Mouse (Mus musculus): ENCODE results near the gene Col8a1. TPM values are rescaled to one million over a fixed set of nuclear protein-coding genes. Genes with fewer than 3 reads are reported as not detected.

The Col8a1 gene
- 1.1 and 1.4 TPM in 2 replicates for polyA plus RNA-seq (2014; fragmentation: Nextera tagmentation; extraction: Ambion mirVana)

- peak within 1 kb of the TSS; percentile 47 for H3K9ac ChIP-seq (ENCODE audit: low read length)
- H3K27ac ChIP-seq (ENCODE audit: low read depth, low read length), result no peak within 1 kb of the TSS
- no peaks in the 10 kb centered on the region for H3K9me3 ChIP-seq (ENCODE audit: control insufficient read depth, low read length)
- peak within 1 kb of the TSS; percentile 28 for H3K4me3 ChIP-seq (ENCODE audit: low read depth, low read length)
- no peaks in the 10 kb centered on the region for H3K36me3 ChIP-seq (ENCODE audit: control insufficient read depth, insufficient read depth, low read length)
- DNase-seq (ENCODE audit: low spot score), result peak; percentile 51
- peaks cover 4% of the 10 kb centered on the region; the same call in 1 of the 2 replicates for H3K4me1 ChIP-seq (replicated peaks; ENCODE audit: control insufficient read depth, insufficient read depth, low read length)
- 0 out of 2 replicates have a peak, but pooled peaks cover 2% of the 10 kb centered on the region for H3K27me3 ChIP-seq (ENCODE audit: control insufficient read depth, insufficient read depth, low read length)
- WGBS, result 2% methylated on average over 19 of the region's 19 CpGs
- peak; percentile 61; the same call in 1 of the 2 replicates for ATAC-seq (replicated peaks; ENCODE audit: low FRiP score)
- peak within 1 kb of the TSS; percentile 66 for H3K4me2 ChIP-seq (ENCODE audit: low read depth, low read length, severe bottlenecking)
These were observed at the start of gene Col8a1 for GRCm38 (mm10) chr16:57754526-57755125. Gene Col8a1, minus strand, starts transcription at chr16:57754737.

GRCm38 (mm10) chr16:57801886-57802285 lies 47.3 kb upstream of the Col8a1 start:
- H3K9me3 ChIP-seq (ENCODE audit: control insufficient read depth, low read length), result no peaks in the 10 kb centered on the region
- no peak overlapping the region for H3K27ac ChIP-seq (ENCODE audit: low read depth, low read length)
- no peaks in the 10 kb centered on the region for H3K27me3 ChIP-seq (ENCODE audit: control insufficient read depth, insufficient read depth, low read length)
- H3K4me1 ChIP-seq (replicated peaks; ENCODE audit: control insufficient read depth, insufficient read depth, low read length), result no peaks in the 10 kb centered on the region
- no peak overlapping the region for H3K4me3 ChIP-seq (ENCODE audit: low read depth, low read length)
- H3K36me3 ChIP-seq (ENCODE audit: control insufficient read depth, insufficient read depth, low read length), result no peaks in the 10 kb centered on the region
- DNase-seq (ENCODE audit: low spot score) (no peak), ATAC-seq (replicated peaks; ENCODE audit: low FRiP score) (no peak)
- 98% methylated on average over 2 of the region's 2 CpGs for WGBS
- H3K9ac ChIP-seq (ENCODE audit: low read length), result no peak overlapping the region
- no peak overlapping the region for H3K4me2 ChIP-seq (ENCODE audit: low read depth, low read length, severe bottlenecking)

DNA sequence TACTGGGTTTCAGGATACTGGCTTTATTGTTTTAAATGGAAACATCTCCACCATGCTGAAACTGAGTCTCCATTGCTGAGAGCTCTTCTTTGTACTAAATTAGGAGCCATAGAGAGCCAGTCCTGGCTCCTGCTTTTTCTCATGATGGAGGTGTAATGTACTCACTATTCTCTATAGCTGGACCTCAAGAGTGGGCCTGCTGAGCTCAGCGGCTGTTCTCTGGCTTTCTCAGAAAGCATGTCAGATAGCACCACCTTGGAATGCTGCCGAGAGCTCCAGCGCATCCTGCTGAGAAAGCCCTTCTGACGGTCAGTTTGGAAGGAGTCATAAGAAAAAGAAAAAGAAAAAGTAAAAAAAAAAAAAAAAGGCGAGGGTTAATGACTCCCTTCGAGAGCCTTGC lies 41.8 kb upstream of the Col8a1 start:
- ATAC-seq (replicated peaks; ENCODE audit: low FRiP score) (no peak), DNase-seq (ENCODE audit: low spot score) (no peak)
- no peak overlapping the region for H3K4me2 ChIP-seq (ENCODE audit: low read depth, low read length, severe bottlenecking)
- no peaks in the 10 kb centered on the region for H3K4me1 ChIP-seq (replicated peaks; ENCODE audit: control insufficient read depth, insufficient read depth, low read length)
- no peaks in the 10 kb centered on the region for H3K36me3 ChIP-seq (ENCODE audit: control insufficient read depth, insufficient read depth, low read length)
- 66% methylated on average over 6 of the region's 6 CpGs for WGBS
- H3K27ac ChIP-seq (ENCODE audit: low read depth, low read length), result no peak overlapping the region
- no peaks in the 10 kb centered on the region for H3K9me3 ChIP-seq (ENCODE audit: control insufficient read depth, low read length)
- no peaks in the 10 kb centered on the region for H3K27me3 ChIP-seq (ENCODE audit: control insufficient read depth, insufficient read depth, low read length)
- no peak overlapping the region for H3K9ac ChIP-seq (ENCODE audit: low read length)
- H3K4me3 ChIP-seq (ENCODE audit: low read depth, low read length), result no peak overlapping the region

- DNase-seq (ENCODE audit: low spot score) (no peak), ATAC-seq (replicated peaks; ENCODE audit: low FRiP score) (no peak)
- Histone ChIP-seq H3K4me2 (ENCODE audit: low read depth, low read length, severe bottlenecking) (no peak overlapping the region), H3K27ac (ENCODE audit: low read depth, low read length) (no peak overlapping the region), H3K36me3 (ENCODE audit: control insufficient read depth, insufficient read depth, low read length) (no peaks in the 10 kb centered on the region), H3K4me3 (ENCODE audit: low read depth, low read length) (no peak overlapping the region), H3K4me1 (replicated peaks; ENCODE audit: control insufficient read depth, insufficient read depth, low read length) (no peaks in the 10 kb centered on the region), H3K27me3 (ENCODE audit: control insufficient read depth, insufficient read depth, low read length) (no peaks in the 10 kb centered on the region), H3K9ac (ENCODE audit: low read length) (no peak overlapping the region), H3K9me3 (ENCODE audit: control insufficient read depth, low read length) (no peaks in the 10 kb centered on the region)
These were observed 24.5 kb upstream of the Col8a1 start for GRCm38 (mm10) chr16:57779011-57779410.

DNA sequence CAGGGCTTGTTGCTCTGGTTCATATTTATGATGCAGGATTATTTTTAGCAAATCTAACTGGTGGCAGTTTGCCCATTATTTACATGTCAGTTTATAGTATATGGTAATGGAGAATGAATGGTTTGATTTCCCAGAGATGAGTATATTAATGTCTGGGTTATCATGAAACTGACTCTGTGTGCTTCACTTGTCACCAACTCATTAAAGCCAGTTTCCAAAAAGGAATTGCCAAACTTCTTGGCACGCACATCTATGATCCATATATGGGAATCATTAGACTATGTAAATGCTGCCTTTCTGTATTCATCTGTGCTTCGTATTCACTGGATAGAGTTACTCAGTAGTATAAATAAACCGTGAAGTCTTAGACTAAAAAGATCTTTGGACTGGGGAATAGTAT lies 11.1 kb upstream of the Col8a1 start:
- 89% methylated on average over 3 of the region's 3 CpGs for WGBS
- H3K36me3 ChIP-seq (ENCODE audit: control insufficient read depth, insufficient read depth, low read length), result no peaks in the 10 kb centered on the region
- H3K9ac ChIP-seq (ENCODE audit: low read length), result no peak overlapping the region
- no peaks in the 10 kb centered on the region for H3K9me3 ChIP-seq (ENCODE audit: control insufficient read depth, low read length)
- no peak overlapping the region for H3K4me3 ChIP-seq (ENCODE audit: low read depth, low read length)
- H3K27me3 ChIP-seq (ENCODE audit: control insufficient read depth, insufficient read depth, low read length), result no peaks in the 10 kb centered on the region
- no peak overlapping the region for H3K4me2 ChIP-seq (ENCODE audit: low read depth, low read length, severe bottlenecking)
- no peak for DNase-seq (ENCODE audit: low spot score)
- no peak for ATAC-seq (replicated peaks; ENCODE audit: low FRiP score)
- H3K27ac ChIP-seq (ENCODE audit: low read depth, low read length), result no peak overlapping the region
- no peaks in the 10 kb centered on the region for H3K4me1 ChIP-seq (replicated peaks; ENCODE audit: control insufficient read depth, insufficient read depth, low read length)

- H3K36me3 ChIP-seq (ENCODE audit: control insufficient read depth, insufficient read depth, low read length), result no peaks in the 10 kb centered on the region
- H3K4me3 ChIP-seq (ENCODE audit: low read depth, low read length), result no peak overlapping the region
- H3K4me2 ChIP-seq (ENCODE audit: low read depth, low read length, severe bottlenecking), result no peak overlapping the region
- H3K4me1 ChIP-seq (replicated peaks; ENCODE audit: control insufficient read depth, insufficient read depth, low read length), result no peaks in the 10 kb centered on the region; the same call in 1 of the 2 replicates
- 0 out of 2 replicates have a peak, but pooled peaks cover 2% of the 10 kb centered on the region for H3K27me3 ChIP-seq (ENCODE audit: control insufficient read depth, insufficient read depth, low read length)
- no peak for DNase-seq (ENCODE audit: low spot score)
- no peaks in the 10 kb centered on the region for H3K9me3 ChIP-seq (ENCODE audit: control insufficient read depth, low read length)
- H3K27ac ChIP-seq (ENCODE audit: low read depth, low read length), result no peak overlapping the region
- no peak overlapping the region for H3K9ac ChIP-seq (ENCODE audit: low read length)
- WGBS, result 89% methylated on average over 2 of the region's 2 CpGs
- ATAC-seq (replicated peaks; ENCODE audit: low FRiP score), result no peak
These were observed 5.3 kb upstream of the Col8a1 start for GRCm38 (mm10) chr16:57759862-57760261.

DNA sequence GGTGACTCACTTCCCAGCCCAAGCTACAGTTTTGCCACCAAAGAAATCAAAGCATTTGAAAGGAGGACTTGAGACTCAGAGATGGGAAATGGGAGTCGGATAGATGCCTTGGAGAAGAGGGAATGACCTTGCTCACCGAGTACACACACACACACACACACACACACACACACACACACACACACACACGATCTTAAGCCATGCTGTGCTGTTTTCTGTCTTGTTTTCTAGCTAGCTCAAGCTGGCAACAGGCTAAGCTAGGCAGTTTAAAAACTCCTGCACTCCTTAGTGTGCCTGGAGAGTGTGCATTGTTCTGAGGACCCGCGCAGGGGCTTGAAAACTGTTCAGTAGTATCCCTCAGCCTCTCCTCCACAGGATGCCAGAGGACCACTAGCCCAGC lies 1.2 kb upstream of the Col8a1 start:
- H3K9me3 ChIP-seq (ENCODE audit: control insufficient read depth, low read length), result no peaks in the 10 kb centered on the region
- H3K4me2 ChIP-seq (ENCODE audit: low read depth, low read length, severe bottlenecking), result no peak overlapping the region; the same call in 1 of the 2 replicates
- 38% methylated on average over 5 of the region's 5 CpGs for WGBS
- DNase-seq (ENCODE audit: low spot score) (no peak), ATAC-seq (replicated peaks; ENCODE audit: low FRiP score) (peak; percentile 34; the same call in 1 of the 2 replicates)
- no peak overlapping the region for H3K4me3 ChIP-seq (ENCODE audit: low read depth, low read length)
- H3K27ac ChIP-seq (ENCODE audit: low read depth, low read length), result no peak overlapping the region
- H3K27me3 ChIP-seq (ENCODE audit: control insufficient read depth, insufficient read depth, low read length), result 0 out of 2 replicates have a peak, but pooled peaks cover 2% of the 10 kb centered on the region
- H3K36me3 ChIP-seq (ENCODE audit: control insufficient read depth, insufficient read depth, low read length), result no peaks in the 10 kb centered on the region
- peaks cover 4% of the 10 kb centered on the region; the same call in 1 of the 2 replicates for H3K4me1 ChIP-seq (replicated peaks; ENCODE audit: control insufficient read depth, insufficient read depth, low read length)
- H3K9ac ChIP-seq (ENCODE audit: low read length), result no peak overlapping the region

DNA sequence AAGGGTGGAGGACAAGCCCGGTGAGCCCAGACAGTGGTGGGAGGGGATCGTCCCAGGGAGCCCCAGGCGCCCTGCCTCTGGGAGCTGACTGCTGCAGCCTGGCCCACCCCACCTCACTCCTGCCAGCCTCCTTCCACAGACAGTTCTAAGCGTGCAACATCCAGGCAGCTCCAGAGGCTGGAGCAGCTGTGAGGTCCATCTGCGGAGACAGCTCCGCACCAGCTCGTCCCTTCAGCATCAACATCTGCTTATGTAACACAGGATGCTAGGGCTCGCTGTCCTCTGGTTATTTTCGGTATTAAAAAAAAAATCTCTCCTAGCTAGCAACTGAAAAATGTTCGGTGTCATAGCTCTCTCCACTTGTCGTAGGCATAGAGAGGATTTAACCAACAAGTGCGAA lies 704 bp upstream of the Col8a1 start:
- H3K27me3 ChIP-seq (ENCODE audit: control insufficient read depth, insufficient read depth, low read length), result 0 out of 2 replicates have a peak, but pooled peaks cover 2% of the 10 kb centered on the region

More for the DNA sequence above, 704 bp upstream of the Col8a1 start:
- peak; percentile 53 for DNase-seq (ENCODE audit: low spot score)
- H3K36me3 ChIP-seq (ENCODE audit: control insufficient read depth, insufficient read depth, low read length), result no peaks in the 10 kb centered on the region
- peak; percentile 71 for ATAC-seq (replicated peaks; ENCODE audit: low FRiP score)
- H3K4me1 ChIP-seq (replicated peaks; ENCODE audit: control insufficient read depth, insufficient read depth, low read length), result peaks cover 4% of the 10 kb centered on the region; the same call in 1 of the 2 replicates
- peak overlapping the region; percentile 28 for H3K4me3 ChIP-seq (ENCODE audit: low read depth, low read length)
- no peaks in the 10 kb centered on the region for H3K9me3 ChIP-seq (ENCODE audit: control insufficient read depth, low read length)
- WGBS, result 22% methylated on average over 12 of the region's 12 CpGs
- H3K27ac ChIP-seq (ENCODE audit: low read depth, low read length), result no peak overlapping the region
- H3K9ac ChIP-seq (ENCODE audit: low read length), result peak overlapping the region; percentile 40
- peak overlapping the region; percentile 66 for H3K4me2 ChIP-seq (ENCODE audit: low read depth, low read length, severe bottlenecking)

Measured in forebrain, embryonic 11.5 days (tissue).